Mouse (Mus musculus) megakaryocyte, embryonic 14.5 days (primary cell): ENCODE measurements at regions not wholly inside any gene's neighbourhood (a gene's known extent, or its start where the extent isn't known, plus 50 kb on each side); places are given as distances from the start of the nearest gene placed in this dataset.

Experiments
- FLI1 ChIP-seq: IDR thresholded peaks from 2 replicates; pipeline ENCODE4 v1.6.1; 2012; ENCODE audit warnings: low read length, inconsistent platforms, mixed read lengths
- GATA1 ChIP-seq: IDR thresholded peaks from 3 replicates; pipeline ENCODE4 v1.6.1; 2012; ENCODE audit warnings: mixed read lengths, low read length, inconsistent platforms, borderline replicate concordance

- TF ChIP-seq FLI1 (no peak), GATA1 (no peak)
Observed at GRCm38 (mm10) chr1:73233636-73234035, 217.9 kb upstream of the Tnp1 start.
